Mouse (Mus musculus): ENCODE results near the gene Defb38. TPM values are rescaled to one million over a fixed set of nuclear protein-coding genes. Genes with fewer than 3 reads are reported as not detected.

Gene Defb38
- not detected for polyA plus RNA-seq (2014; fragmentation: Illumina TruSeq; extraction: RNeasy Lipid Tissue Mini Kit (QIAGEN cat#74804))

GRCm38 (mm10) chr8:19026466-19026865 lies at the start of gene Defb38:
Defb38 (minus strand) TSS chr8:19026566.

GRCm38 (mm10) chr8:19064710-19065109 lies 38.3 kb upstream of the Defb38 start, which contains the start of gene Defb39:
Defb39 (minus strand) TSS chr8:19064810.

Other genes starting within 250 kb of the Defb38 start
- gene Defb40, start 48.3 kb downstream of the Defb38 start, polyA plus RNA-seq (2014; fragmentation: Illumina TruSeq; extraction: RNeasy Lipid Tissue Mini Kit (QIAGEN cat#74804)): not detected
- gene Defb37, start 35.5 kb downstream of the Defb38 start, polyA plus RNA-seq (2014; fragmentation: Illumina TruSeq; extraction: RNeasy Lipid Tissue Mini Kit (QIAGEN cat#74804)): not detected
- not detected for gene Defb39, start 38.2 kb upstream of the Defb38 start, polyA plus RNA-seq (2014; fragmentation: Illumina TruSeq; extraction: RNeasy Lipid Tissue Mini Kit (QIAGEN cat#74804))
- not detected for gene Defb12, start 88.3 kb upstream of the Defb38 start, polyA plus RNA-seq (2014; fragmentation: Illumina TruSeq; extraction: RNeasy Lipid Tissue Mini Kit (QIAGEN cat#74804))
- gene Defb34, start 97.2 kb upstream of the Defb38 start, polyA plus RNA-seq (2014; fragmentation: Illumina TruSeq; extraction: RNeasy Lipid Tissue Mini Kit (QIAGEN cat#74804)): not detected
- not detected for gene Gm45826, start 114.2 kb upstream of the Defb38 start, polyA plus RNA-seq (2014; fragmentation: Illumina TruSeq; extraction: RNeasy Lipid Tissue Mini Kit (QIAGEN cat#74804))
- not detected for gene Defb14, start 167.8 kb upstream of the Defb38 start, polyA plus RNA-seq (2014; fragmentation: Illumina TruSeq; extraction: RNeasy Lipid Tissue Mini Kit (QIAGEN cat#74804))
- not detected for gene Defb4, start 172.1 kb upstream of the Defb38 start, polyA plus RNA-seq (2014; fragmentation: Illumina TruSeq; extraction: RNeasy Lipid Tissue Mini Kit (QIAGEN cat#74804))
- not detected for gene Defb6, start 198.9 kb upstream of the Defb38 start, polyA plus RNA-seq (2014; fragmentation: Illumina TruSeq; extraction: RNeasy Lipid Tissue Mini Kit (QIAGEN cat#74804))
- not detected for gene Defb46, start 213.3 kb upstream of the Defb38 start, polyA plus RNA-seq (2014; fragmentation: Illumina TruSeq; extraction: RNeasy Lipid Tissue Mini Kit (QIAGEN cat#74804))
- gene Defb5, start 221.0 kb upstream of the Defb38 start, polyA plus RNA-seq (2014; fragmentation: Illumina TruSeq; extraction: RNeasy Lipid Tissue Mini Kit (QIAGEN cat#74804)): not detected

Data from ovary, adult 10 weeks (tissue).